Comparison of ENCODE assay signal across 25 mouse cellular contexts in genomic region chr6:129824004-129824403, GRCm38 (mm10). TPM values are rescaled to one million over a fixed set of nuclear protein-coding genes. Genes with fewer than 3 reads are reported as not detected.
DNase-seq lines count a peak whose midpoint lies in the region; ATAC-seq lines count a peak whose summit lies in the region.
"Had no signal": no experiment of that assay in that cellular context is flagged by ENCODE, and none has a peak within 500 bp of the region (broad histone marks: within the 10 kb centered on the region; RNA-seq: fewer than 3 reads in every experiment).

No protein-coding gene starts in this region.

- H3K4me1 ChIP-seq in midbrain, embryonic 14.5 days (ENCODE audit: control insufficient read depth, insufficient read depth, low read length) = no peaks in the 10 kb centered on the region
- H3K4me1 ChIP-seq: embryonic facial prominence, embryonic 13.5 days; forebrain, embryonic 12.5 days; heart, embryonic 12.5 days; hindbrain, embryonic 15.5 days had no signal

- H3K9me3 ChIP-seq in midbrain, embryonic 14.5 days (ENCODE audit: control insufficient read depth, low read length) = peaks cover 22% of the 10 kb centered on the region; the same call in 1 of the 2 replicates

- no peaks in the 10 kb centered on the region for H3K36me3 ChIP-seq in midbrain, embryonic 14.5 days (ENCODE audit: control insufficient read depth, insufficient read depth, low read length)
- H3K36me3 ChIP-seq: embryonic facial prominence, embryonic 13.5 days; forebrain, embryonic 12.5 days; heart, embryonic 12.5 days; hindbrain, embryonic 15.5 days had no signal

- WGBS in midbrain, embryonic 14.5 days = 90% methylated on average over 1 of the region's 1 CpGs

- ATAC-seq in hematopoietic stem cell, adult 5-6 weeks (replicated peaks in 1 of 2; ENCODE audit: insufficient read depth in 1 of 2, low FRiP score in 2 of 2, low TSS enrichment in 1 of 2, low read depth in 1 of 2, poor library complexity in 2 of 2, severe bottlenecking in 2 of 2) = peak; percentile 86 to 87
- ATAC-seq in midbrain, embryonic 14.5 days (ENCODE audit: low FRiP score, low TSS enrichment) = no peak
- ATAC-seq: forebrain, embryonic 16.5 days had no signal

- no peak overlapping the region for H3K4me2 ChIP-seq in midbrain, embryonic 14.5 days (ENCODE audit: low read length)
- H3K4me2 ChIP-seq: embryonic facial prominence, embryonic 13.5 days; forebrain, embryonic 12.5 days; heart, embryonic 12.5 days; hindbrain, embryonic 15.5 days had no signal

- DNase-seq in c-Kit-positive CD71-negative TER-119-negative erythroid progenitor cells, embryonic 14.5 days (ENCODE audit: low read depth) = peak; percentile 5
- peak; percentile 5 for DNase-seq in naive thymus-derived CD4-positive, alpha-beta T cell, adult 2 months (ENCODE audit: low read depth)
- no peak for DNase-seq in midbrain, embryonic 14.5 days
- DNase-seq in layer of hippocampus, postnatal 36 days = no peak
- DNase-seq in embryo, embryonic 9.5 days (ENCODE audit: extremely low spot score) = no peak
- DNase-seq: adrenal gland, postnatal 10 days; cerebellum, adult 11-12 months; cerebellum, adult 9-11 months; gastrocnemius, postnatal 14 days had no signal

- H3K27ac ChIP-seq in midbrain, embryonic 14.5 days (replicated peaks; ENCODE audit: low read depth, low read length) = no peak overlapping the region
- H3K27ac ChIP-seq: embryonic facial prominence, embryonic 13.5 days; forebrain, embryonic 12.5 days; hindbrain, embryonic 15.5 days had no signal

- no peak overlapping the region for H3K4me3 ChIP-seq in midbrain, embryonic 14.5 days (replicated peaks; ENCODE audit: low read depth, low read length)
- H3K4me3 ChIP-seq: embryonic facial prominence, embryonic 13.5 days; forebrain, embryonic 12.5 days; heart, embryonic 12.5 days; hindbrain, embryonic 15.5 days had no signal

- no peaks in the 10 kb centered on the region for H3K27me3 ChIP-seq in midbrain, embryonic 14.5 days (ENCODE audit: control insufficient read depth, insufficient read depth, low read length)
- H3K27me3 ChIP-seq: embryonic facial prominence, embryonic 13.5 days; forebrain, embryonic 12.5 days; heart, embryonic 12.5 days; hindbrain, embryonic 15.5 days had no signal

- H3K9ac ChIP-seq in midbrain, embryonic 14.5 days (replicated peaks; ENCODE audit: low read length) = no peak overlapping the region
- H3K9ac ChIP-seq: embryonic facial prominence, embryonic 13.5 days; forebrain, embryonic 12.5 days; heart, embryonic 12.5 days; hindbrain, embryonic 15.5 days had no signal

RNA-seq across cellular contexts. Expression of gene Gm17631, which starts 38.4 kb away (rescaled TPM):
- not detected in 2 replicates for total RNA-seq in hematopoietic stem cell, adult 5-6 weeks (2017)
- polyA plus RNA-seq in midbrain, embryonic 14.5 days (2014; fragmentation: Nextera tagmentation; extraction: Ambion mirVana) = not detected in 2 replicates
- total RNA-seq in layer of hippocampus, postnatal 36 days (2021) = not detected
- total RNA-seq: adrenal gland, postnatal 10 days; adrenal gland, postnatal 4 days; gastrocnemius, postnatal 14 days; heart, adult 8-10 months; heart, postnatal 25 days; MEL had no signal
- polyA plus RNA-seq: brain, embryonic 14.5 days; C2C12; embryonic facial prominence, embryonic 13.5 days; forebrain, embryonic 12.5 days; forebrain, embryonic 16.5 days; frontal cortex, adult 2 months; gonadal fat pad, adult 2 months; heart, embryonic 12.5 days; heart, embryonic 16.5 days; hindbrain, embryonic 11.5 days; hindbrain, embryonic 15.5 days had no signal

RNA-seq across cellular contexts. Expression of gene Gm156, which starts 39.9 kb away (rescaled TPM):
- total RNA-seq in hematopoietic stem cell, adult 5-6 weeks (2017) = not detected in 2 replicates
- polyA plus RNA-seq in midbrain, embryonic 14.5 days (2014; fragmentation: Nextera tagmentation; extraction: Ambion mirVana) = not detected in 2 replicates
- total RNA-seq in layer of hippocampus, postnatal 36 days (2021) = not detected
- total RNA-seq: adrenal gland, postnatal 10 days; adrenal gland, postnatal 4 days; gastrocnemius, postnatal 14 days; heart, adult 8-10 months; heart, postnatal 25 days; MEL had no signal
- polyA plus RNA-seq: brain, embryonic 14.5 days; C2C12; embryonic facial prominence, embryonic 13.5 days; forebrain, embryonic 12.5 days; forebrain, embryonic 16.5 days; frontal cortex, adult 2 months; gonadal fat pad, adult 2 months; heart, embryonic 12.5 days; heart, embryonic 16.5 days; hindbrain, embryonic 11.5 days; hindbrain, embryonic 15.5 days had no signal

RNA-seq across cellular contexts. Expression of gene Klra17, which starts 52.5 kb away (rescaled TPM):
- total RNA-seq in hematopoietic stem cell, adult 5-6 weeks (2017) = 5.0 TPM in 1 of 2 replicates, not detected in the other
- not detected in 2 replicates for polyA plus RNA-seq in midbrain, embryonic 14.5 days (2014; fragmentation: Nextera tagmentation; extraction: Ambion mirVana)
- not detected for total RNA-seq in layer of hippocampus, postnatal 36 days (2021)
- total RNA-seq: adrenal gland, postnatal 10 days; gastrocnemius, postnatal 14 days; heart, adult 8-10 months; heart, postnatal 25 days; MEL had no signal
- polyA plus RNA-seq: brain, embryonic 14.5 days; embryonic facial prominence, embryonic 13.5 days; forebrain, embryonic 12.5 days; forebrain, embryonic 16.5 days; frontal cortex, adult 2 months; heart, embryonic 12.5 days; heart, embryonic 16.5 days; hindbrain, embryonic 11.5 days; hindbrain, embryonic 15.5 days had no signal

Comparison
In these comparisons a context has a peak if more than half of its experiments do, and no peak if none do; other contexts are left out.
1. DNase-seq: peak in c-Kit-positive CD71-negative TER-119-negative erythroid progenitor cells, embryonic 14.5 days (single experiment) and naive thymus-derived CD4-positive, alpha-beta T cell, adult 2 months (single experiment); none in midbrain, embryonic 14.5 days (single experiment), layer of hippocampus, postnatal 36 days (0 of 2) and embryo, embryonic 9.5 days (single experiment).